8 mouse cellular contexts compared by ENCODE assay signal in the genomic region with DNA sequence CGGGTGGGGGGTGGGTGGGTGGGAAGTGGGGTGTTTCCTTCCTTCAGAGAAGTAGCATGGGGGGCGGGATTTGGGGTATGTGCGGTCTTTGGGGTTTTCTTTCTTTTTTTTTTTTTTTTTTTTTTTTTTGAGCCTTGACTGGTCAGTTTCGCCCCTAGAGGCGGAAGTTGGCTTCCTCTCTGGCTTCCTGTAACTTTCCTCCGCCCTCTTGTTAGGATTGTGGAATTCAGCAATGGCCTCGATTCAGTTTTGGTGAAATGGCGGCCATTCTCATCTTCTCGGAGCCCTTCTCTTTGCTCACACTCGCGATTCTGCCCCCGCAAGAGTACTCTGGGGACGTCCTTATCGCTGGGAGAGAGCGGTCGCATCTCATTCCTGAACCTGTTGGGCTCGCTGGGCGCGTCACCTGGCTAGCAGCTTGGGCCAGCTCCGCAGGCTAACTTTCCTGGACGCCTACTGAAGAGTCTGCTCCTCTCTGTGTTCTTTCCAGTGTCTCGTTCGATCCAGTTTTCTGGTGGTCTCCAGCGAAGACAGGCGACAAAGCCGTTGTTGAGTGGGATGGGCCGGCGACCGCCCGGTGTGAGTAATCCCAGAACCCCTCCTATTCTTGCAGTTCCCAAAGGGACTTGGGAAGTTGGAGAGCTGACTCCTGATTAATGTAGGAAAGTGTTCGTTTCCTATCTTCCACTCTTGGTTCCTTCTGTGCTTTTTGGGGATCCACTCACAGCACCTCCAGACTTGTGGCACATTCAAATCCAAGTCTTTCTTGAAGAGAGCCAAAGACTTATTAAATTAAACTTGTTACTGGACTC. TPM values are rescaled to one million over a fixed set of nuclear protein-coding genes. Genes with fewer than 3 reads are reported as not detected.
DNase-seq lines count a peak whose midpoint lies in the region; ATAC-seq and TF ChIP-seq lines count a peak whose summit lies in the region.

No protein-coding gene starts in this region.

- 4% methylated on average over 31 of the region's 31 CpGs for WGBS in intestine, embryonic 15.5 days
- 5% methylated on average over 31 of the region's 31 CpGs for WGBS in limb, embryonic 14.5 days
- WGBS in midbrain, embryonic 13.5 days, result 6% methylated on average over 31 of the region's 31 CpGs

- TF ChIP-seq POLR2A in limb, embryonic 14.5 days (IDR thresholded peaks at IDR 0.05; ENCODE audit: borderline replicate concordance, extremely low read depth, insufficient read depth, insufficient read length), result no peak

- H3K36me3 ChIP-seq in intestine, embryonic 15.5 days, result no peaks in the 10 kb centered on the region
- H3K36me3 ChIP-seq in limb, embryonic 14.5 days (ENCODE audit: control insufficient read depth, insufficient read depth, low read length), result peaks cover 20% of the 10 kb centered on the region
- 0 out of 2 replicates have a peak, but pooled peaks cover 2% of the 10 kb centered on the region for H3K36me3 ChIP-seq in midbrain, embryonic 13.5 days

- no peaks in the 10 kb centered on the region for H3K9me3 ChIP-seq in intestine, embryonic 15.5 days
- no peaks in the 10 kb centered on the region for H3K9me3 ChIP-seq in limb, embryonic 14.5 days (ENCODE audit: control insufficient read depth, low read length)
- H3K9me3 ChIP-seq in midbrain, embryonic 13.5 days, result no peaks in the 10 kb centered on the region

- H3K4me3 ChIP-seq in intestine, embryonic 15.5 days (replicated peaks), result peak overlapping the region; percentile 69
- H3K4me3 ChIP-seq in limb, embryonic 14.5 days (replicated peaks; ENCODE audit: low read length), result peak overlapping the region; percentile 64
- H3K4me3 ChIP-seq in midbrain, embryonic 13.5 days (replicated peaks), result peak overlapping the region; percentile 64

- H3K4me2 ChIP-seq in intestine, embryonic 15.5 days (replicated peaks), result peak overlapping the region; percentile 58
- peak overlapping the region; percentile 77 for H3K4me2 ChIP-seq in limb, embryonic 14.5 days (replicated peaks; ENCODE audit: low read depth, low read length, severe bottlenecking)
- H3K4me2 ChIP-seq in midbrain, embryonic 13.5 days (replicated peaks), result peak overlapping the region; percentile 75

- peak; percentile 38 for ATAC-seq in frontal cortex, adult (ENCODE audit: low TSS enrichment)
- peak; percentile 45 for ATAC-seq in intestine, embryonic 15.5 days
- ATAC-seq in limb, embryonic 14.5 days (ENCODE audit: low FRiP score, low read depth), result peak; percentile 47
- peak; percentile 25; the same call in 1 of the 2 replicates for ATAC-seq in midbrain, embryonic 13.5 days

- H3K4me1 ChIP-seq in intestine, embryonic 15.5 days (replicated peaks), result peaks cover 9% of the 10 kb centered on the region; the same call in 1 of the 2 replicates
- peaks cover 20% of the 10 kb centered on the region for H3K4me1 ChIP-seq in limb, embryonic 14.5 days (ENCODE audit: control insufficient read depth, insufficient read depth, low read length)
- H3K4me1 ChIP-seq in midbrain, embryonic 13.5 days (replicated peaks), result peaks cover 16% of the 10 kb centered on the region

- DNase-seq in frontal cortex, postnatal 36 days (ENCODE audit: low spot score in 2 of 2), result no peak
- peak; percentile 83 for DNase-seq in embryo, embryonic 10 days (ENCODE audit: low spot score)
- DNase-seq in gastrocnemius, postnatal 4 days (ENCODE audit: low spot score in 2 of 2), result peak; percentile 49 to 71
- DNase-seq in limb, embryonic 14.5 days (ENCODE audit: low spot score), result peak; percentile 91
- peak; percentile 28 to 41 for DNase-seq in spleen, adult 18-20 months

- peak overlapping the region; percentile 80 for H3K9ac ChIP-seq in intestine, embryonic 15.5 days
- H3K9ac ChIP-seq in limb, embryonic 14.5 days (ENCODE audit: low read depth, low read length, severe bottlenecking), result peak overlapping the region; percentile 80
- H3K9ac ChIP-seq in midbrain, embryonic 13.5 days (replicated peaks), result peak overlapping the region; percentile 68

- H3K27me3 ChIP-seq in intestine, embryonic 15.5 days (replicated peaks), result no peaks in the 10 kb centered on the region
- no peaks in the 10 kb centered on the region for H3K27me3 ChIP-seq in limb, embryonic 14.5 days (ENCODE audit: control insufficient read depth, insufficient read depth, low read length)
- no peaks in the 10 kb centered on the region for H3K27me3 ChIP-seq in midbrain, embryonic 13.5 days

- H3K27ac ChIP-seq in intestine, embryonic 15.5 days, result peak overlapping the region; percentile 95
- peak overlapping the region; percentile 95 for H3K27ac ChIP-seq in limb, embryonic 14.5 days (replicated peaks; ENCODE audit: low read depth, low read length)
- peak overlapping the region; percentile 77 for H3K27ac ChIP-seq in midbrain, embryonic 13.5 days

RNA-seq across cellular contexts. Expression of a gene that starts 2.0 kb away (rescaled TPM):
- total RNA-seq in gastrocnemius, postnatal 4 days (2021), result 10 to 100 TPM; 49.6 to 54.3 TPM
- 29.2 and 30.0 TPM in 2 replicates for polyA plus RNA-seq in intestine, embryonic 15.5 days (2015; fragmentation: Nextera tagmentation; extraction: Ambion mirVana)
- polyA plus RNA-seq in limb, embryonic 14.5 days (2012; rRNA removed), result 28.9 and 30.9 TPM in 2 replicates
- 34.1 and 37.2 TPM in 2 replicates for polyA plus RNA-seq in limb, embryonic 14.5 days (2014; fragmentation: Nextera tagmentation; extraction: Ambion mirVana)
- polyA plus RNA-seq in midbrain, embryonic 13.5 days (2015; fragmentation: Nextera tagmentation; extraction: Ambion mirVana), result 15.9 and 16.4 TPM in 2 replicates

RNA-seq across cellular contexts. Expression of a gene that starts 17.5 kb away (rescaled TPM):
- under 1 TPM in 1 of 2 experiments, not detected in 1; 0.36 TPM for total RNA-seq in gastrocnemius, postnatal 4 days (2021)
- polyA plus RNA-seq in intestine, embryonic 15.5 days (2015; fragmentation: Nextera tagmentation; extraction: Ambion mirVana), result 1.5 and 1.6 TPM in 2 replicates
- polyA plus RNA-seq in limb, embryonic 14.5 days (2012; rRNA removed), result not detected in 2 replicates
- polyA plus RNA-seq in limb, embryonic 14.5 days (2014; fragmentation: Nextera tagmentation; extraction: Ambion mirVana), result 0.12 TPM in 1 of 2 replicates, not detected in the other
- polyA plus RNA-seq in midbrain, embryonic 13.5 days (2015; fragmentation: Nextera tagmentation; extraction: Ambion mirVana), result not detected in 2 replicates

Comparison
In these comparisons a context has a peak if more than half of its experiments do, and no peak if none do; other contexts are left out.
1. DNase-seq: peak in embryo, embryonic 10 days (single experiment), gastrocnemius, postnatal 4 days (2 of 2), limb, embryonic 14.5 days (single experiment) and spleen, adult 18-20 months (2 of 2); none in frontal cortex, postnatal 36 days (0 of 2).
2. Peak in every context shown above with its lines, with median percentiles within 50 percentile points of each other: ATAC-seq, H3K27ac ChIP-seq, H3K4me2 ChIP-seq, H3K4me3 ChIP-seq and H3K9ac ChIP-seq.